ENCODE assay signal across 9 mouse cellular contexts in genomic region chr9:123150241-123151020, GRCm38 (mm10). TPM values are rescaled to one million over a fixed set of nuclear protein-coding genes. Genes with fewer than 3 reads are reported as not detected.
DNase-seq lines count a peak whose midpoint lies in the region; ATAC-seq and TF ChIP-seq lines count a peak whose summit lies in the region.
"Had no signal": no experiment of that assay in that cellular context is flagged by ENCODE, and none has a peak within 500 bp of the region (broad histone marks: within the 10 kb centered on the region; RNA-seq: fewer than 3 reads in every experiment).

Gene Clec3b (plus strand): TSS chr9:123150946.

- peak; percentile 69 to 76 for DNase-seq in heart, adult 2 months
- no peak for DNase-seq in adrenal gland, adult 18-20 months (ENCODE audit: low spot score in 2 of 2)
- peak; percentile 39 to 69 for DNase-seq in gastrocnemius, postnatal 4 days (ENCODE audit: low spot score in 2 of 2)
- DNase-seq in urinary bladder, postnatal 4 days (ENCODE audit: low spot score in 2 of 2), result peak; percentile 62 to 67
- DNase-seq in frontal cortex, postnatal 36 days (ENCODE audit: low spot score in 2 of 2), result no peak

- TF ChIP-seq EP300 in heart, adult 2 months (IDR thresholded peaks at IDR 0.05; ENCODE audit: insufficient read depth, low read depth, low read length), result no peak

- H3K4me1 ChIP-seq in heart, adult 2 months (ENCODE audit: control insufficient read depth, insufficient read depth, low read length), result peaks cover 14% of the 10 kb centered on the region
- 0 out of 2 replicates have a peak, but pooled peaks cover 3% of the 10 kb centered on the region for H3K4me1 ChIP-seq in heart, embryonic 12.5 days (replicated peaks)
- peaks cover 3% of the 10 kb centered on the region; the same call in 1 of the 2 replicates for H3K4me1 ChIP-seq in limb, embryonic 15.5 days

- no peak within 1 kb of the TSS for H3K4me2 ChIP-seq in heart, embryonic 12.5 days
- no peak within 1 kb of the TSS for H3K4me2 ChIP-seq in limb, embryonic 15.5 days

- H3K27me3 ChIP-seq in heart, adult 2 months (ENCODE audit: control insufficient read depth, insufficient read depth, low read length), result no peaks in the 10 kb centered on the region
- H3K27me3 ChIP-seq in heart, embryonic 12.5 days (replicated peaks), result no peaks in the 10 kb centered on the region
- H3K27me3 ChIP-seq in limb, embryonic 15.5 days, result no peaks in the 10 kb centered on the region

- TF ChIP-seq CTCF in heart, adult 2 months (IDR thresholded peaks at IDR 0.05), result no peak

- H3K4me3 ChIP-seq in heart, adult 2 months, result peak within 1 kb of the TSS; percentile 27; the same call in 1 of the 2 replicates
- H3K4me3 ChIP-seq in heart, embryonic 12.5 days, result no peak within 1 kb of the TSS
- no peak within 1 kb of the TSS for H3K4me3 ChIP-seq in limb, embryonic 15.5 days

- intact Hi-C loops in heart, adult 2 months (cut with DNase I), result loop anchor here (10.0 kb wide), 3 partner anchors 214 to 374 kb away; partner anchors contain the start of genes Lars2 and Sacm1l

- TF ChIP-seq POLR2A in heart, adult 2 months (IDR thresholded peaks at IDR 0.05; ENCODE audit: insufficient read depth, low read depth, low read length), result no peak

- H3K36me3 ChIP-seq in heart, adult 2 months (ENCODE audit: control insufficient read depth, insufficient read depth, low read length), result no peaks in the 10 kb centered on the region
- no peaks in the 10 kb centered on the region; the same call in 1 of the 2 replicates for H3K36me3 ChIP-seq in heart, embryonic 12.5 days
- peaks cover 3% of the 10 kb centered on the region; the same call in 1 of the 2 replicates for H3K36me3 ChIP-seq in limb, embryonic 15.5 days

- no peak for ATAC-seq in heart, embryonic 12.5 days (ENCODE audit: insufficient number of reproducible peaks, low FRiP score)
- no peak for ATAC-seq in limb, embryonic 15.5 days (ENCODE audit: insufficient number of reproducible peaks, low FRiP score, low TSS enrichment, low read depth)
- ATAC-seq in granulocyte monocyte progenitor cell, adult 5-6 weeks (replicated peaks; ENCODE audit: poor library complexity, severe bottlenecking), result no peak

- WGBS in heart, adult 2 months, result 79% methylated on average over 5 of the region's 5 CpGs
- 76% methylated on average over 5 of the region's 5 CpGs for WGBS in heart, embryonic 12.5 days
- 63% methylated on average over 5 of the region's 5 CpGs for WGBS in limb, embryonic 15.5 days

- peak within 1 kb of the TSS; percentile 76 for H3K27ac ChIP-seq in heart, adult 2 months
- H3K27ac ChIP-seq in heart, embryonic 12.5 days (ENCODE audit: poor library complexity, severe bottlenecking), result no peak within 1 kb of the TSS
- H3K27ac ChIP-seq in limb, embryonic 15.5 days, result peak within 1 kb of the TSS; percentile 69
- H3K27ac ChIP-seq: kidney, postnatal 0 days had no signal

- peak within 1 kb of the TSS; percentile 59 for H3K9ac ChIP-seq in heart, adult 2 months (ENCODE audit: low read depth, low read length)
- no peak within 1 kb of the TSS for H3K9ac ChIP-seq in heart, embryonic 12.5 days
- 0 out of 2 replicates have a peak within 1 kb of the TSS, but pooled peaks have one; percentile 7 for H3K9ac ChIP-seq in limb, embryonic 15.5 days

- no peaks in the 10 kb centered on the region for H3K79me2 ChIP-seq in heart, adult 2 months (replicated peaks; ENCODE audit: control insufficient read depth, insufficient read depth, low read length)

- peaks cover 3% of the 10 kb centered on the region for H3K9me3 ChIP-seq in heart, embryonic 12.5 days (replicated peaks)
- H3K9me3 ChIP-seq in limb, embryonic 15.5 days, result no peaks in the 10 kb centered on the region

RNA-seq across cellular contexts. Expression of gene Clec3b, which starts in this region (rescaled TPM):
- total RNA-seq in heart, adult 2 months (2021), result 10 to 100 TPM; 47.0 to 71.1 TPM
- polyA plus RNA-seq in heart, adult 2 months (2012; rRNA removed), result 60.6 and 62.3 TPM in 2 replicates
- polyA plus RNA-seq in heart, embryonic 12.5 days (2016; fragmentation: Nextera tagmentation; extraction: Ambion mirVana), result not detected in 2 replicates
- 10 to 100 TPM; 21.6 to 53.1 TPM for total RNA-seq in adrenal gland, adult 18-20 months (2021)
- total RNA-seq in gastrocnemius, postnatal 4 days (2021), result 100 to 1,000 TPM; 207 to 229 TPM
- 10.5 and 14.1 TPM in 2 replicates for polyA plus RNA-seq in limb, embryonic 15.5 days (2015; fragmentation: Nextera tagmentation; extraction: Ambion mirVana)
- not detected in 2 replicates for total RNA-seq in granulocyte monocyte progenitor cell, adult 5-6 weeks (2014; fragmentation: Nextera tagmentation)
- total RNA-seq in granulocyte monocyte progenitor cell, adult 5-6 weeks (2017), result not detected in 2 replicates

Comparison
In these comparisons a context has a peak if more than half of its experiments do, and no peak if none do; other contexts are left out.
1. RNA of gene Clec3b (total RNA-seq): 207 to 229 TPM in gastrocnemius, postnatal 4 days, 47.0 to 71.1 TPM in heart, adult 2 months and 21.6 to 53.1 TPM in adrenal gland, adult 18-20 months; not detected in granulocyte monocyte progenitor cell, adult 5-6 weeks; every median in the first group is over 10 times any median in the second.
2. RNA of gene Clec3b (polyA plus RNA-seq): 60.6 to 62.3 TPM in heart, adult 2 months and 10.5 to 14.1 TPM in limb, embryonic 15.5 days; not detected in heart, embryonic 12.5 days; every median in the first group is over 10 times any median in the second.
3. DNase-seq: peak in heart, adult 2 months (2 of 2), gastrocnemius, postnatal 4 days (2 of 2) and urinary bladder, postnatal 4 days (2 of 2); none in adrenal gland, adult 18-20 months (0 of 2) and frontal cortex, postnatal 36 days (0 of 2).